Mouse (Mus musculus) ovary, adult 18-20 months (tissue): ENCODE measurements around the gene Tle6.
"Not testable (repeated sequence)": the region's sequence is repeated elsewhere in the genome, so short reads cannot be mapped to it uniquely, and the experiment has no call there.

Source experiments
- DNase-seq: peaks from one replicate; pipeline ENCODE4 v3.0.0; 2022; ENCODE audit warnings: low spot score, mixed read lengths

Tle6 gene

GRCm38 (mm10) chr10:81600738-81601203 is at the start of gene Tle6:
Gene Tle6 (minus strand): TSS chr10:81601073.
- DNase-seq, result peak; percentile 95

DNA sequence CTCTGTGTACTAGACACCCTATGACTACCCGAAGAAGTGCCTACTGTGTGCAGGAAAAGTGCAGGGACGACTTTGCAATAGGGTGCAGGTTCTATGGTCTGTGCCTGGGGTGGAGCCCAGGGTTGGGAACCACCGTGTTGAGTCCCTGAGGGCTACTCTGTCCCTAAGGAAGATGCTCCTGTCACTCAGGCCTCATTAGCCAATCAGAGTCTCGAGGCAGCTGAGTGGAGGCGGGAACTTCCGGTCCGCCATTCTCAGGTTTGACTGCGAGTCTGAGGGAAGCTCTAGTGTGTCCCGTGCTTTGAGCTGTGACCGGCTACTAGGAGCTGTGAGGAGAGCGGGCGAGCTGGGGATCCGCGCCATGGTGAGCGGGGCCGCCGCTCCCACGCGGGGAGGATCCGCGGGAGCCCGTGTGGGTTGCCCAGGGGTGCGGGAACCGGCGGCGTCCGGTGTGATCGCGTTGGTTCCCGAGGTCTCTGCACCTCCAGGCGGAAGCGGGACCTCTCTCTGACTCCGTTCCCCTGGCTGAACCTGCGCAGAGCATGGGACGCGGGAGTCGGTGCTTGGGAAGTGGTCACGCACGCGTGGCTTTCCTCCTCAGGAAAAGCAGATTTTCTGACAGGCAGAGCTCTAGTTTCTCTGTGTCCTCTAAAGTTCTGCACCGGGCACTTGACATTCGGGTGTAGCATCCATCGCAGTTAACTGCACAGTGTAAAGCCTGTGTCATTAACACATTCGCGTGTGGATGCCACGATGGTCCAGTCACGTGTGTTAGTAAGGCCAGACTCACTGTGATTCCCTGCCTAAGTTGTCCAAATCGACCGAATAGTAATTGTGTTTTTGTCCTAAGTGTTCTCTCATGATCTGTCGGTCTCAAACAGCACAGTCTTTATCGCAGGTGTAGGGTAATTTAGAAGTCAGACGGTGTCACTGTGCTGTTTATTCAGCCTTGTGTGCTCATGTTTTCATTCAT is 48.2 kb upstream of the Tle6 start, which contains the start of gene Gm10778:
Gm10778 (plus strand) TSS at position 257 of the 973 bp plus-strand sequence.
- peak; percentile 69 for DNase-seq

DNA sequence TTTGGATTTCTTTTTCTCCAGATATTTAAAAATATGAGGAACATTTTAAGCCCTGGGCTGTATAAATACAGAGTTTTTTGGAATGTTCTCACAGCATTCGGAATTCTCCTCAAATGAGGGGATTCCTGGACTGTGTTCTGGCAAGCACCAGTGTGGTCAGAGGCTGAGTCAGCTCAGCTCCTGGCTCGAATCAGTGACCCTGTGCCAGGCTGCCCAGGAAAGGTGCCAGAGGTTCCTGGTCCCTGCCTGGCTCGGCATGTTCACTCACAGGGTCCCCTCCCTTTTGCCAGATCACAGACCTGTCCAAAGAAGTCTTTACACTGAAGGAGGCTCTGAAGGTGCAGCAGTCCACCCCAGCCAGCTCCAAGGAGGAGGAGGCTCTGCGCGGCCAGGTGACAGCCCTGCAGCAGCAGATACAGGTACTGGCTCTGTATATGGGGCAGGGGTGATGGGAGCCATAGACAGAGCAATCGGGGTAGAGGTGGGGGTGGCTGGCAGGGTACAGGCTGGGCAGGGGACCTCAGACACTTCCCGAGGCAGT is 45.2 kb upstream of the Tle6 start:
- no peak for DNase-seq

- DNase-seq, result no peak
These were observed 44.5 kb upstream of the Tle6 start for GRCm38 (mm10) chr10:81645391-81645790.

DNA sequence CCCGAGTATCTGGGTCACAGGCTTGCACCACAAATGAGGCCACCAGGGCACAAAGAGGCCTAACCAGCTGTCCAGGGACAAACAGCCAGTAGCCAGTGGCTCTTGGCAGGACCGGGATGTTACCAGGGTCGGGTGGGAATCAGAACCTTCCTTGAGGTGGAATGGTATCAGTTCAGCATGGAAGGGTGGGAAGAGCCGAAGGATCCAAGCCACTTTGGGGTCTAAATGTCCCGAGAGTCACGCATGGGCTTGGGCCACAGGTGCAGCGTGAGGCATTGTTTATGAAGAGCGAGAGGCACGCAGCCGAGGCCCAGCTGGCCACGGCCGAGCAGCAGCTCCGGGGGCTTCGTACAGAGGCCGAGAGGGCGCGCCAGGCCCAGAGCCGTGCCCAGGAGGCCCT is 43.8 kb upstream of the Tle6 start:
- no peak for DNase-seq

- DNase-seq, result no peak
These were observed 43.3 kb upstream of the Tle6 start for GRCm38 (mm10) chr10:81644162-81644561.

DNA sequence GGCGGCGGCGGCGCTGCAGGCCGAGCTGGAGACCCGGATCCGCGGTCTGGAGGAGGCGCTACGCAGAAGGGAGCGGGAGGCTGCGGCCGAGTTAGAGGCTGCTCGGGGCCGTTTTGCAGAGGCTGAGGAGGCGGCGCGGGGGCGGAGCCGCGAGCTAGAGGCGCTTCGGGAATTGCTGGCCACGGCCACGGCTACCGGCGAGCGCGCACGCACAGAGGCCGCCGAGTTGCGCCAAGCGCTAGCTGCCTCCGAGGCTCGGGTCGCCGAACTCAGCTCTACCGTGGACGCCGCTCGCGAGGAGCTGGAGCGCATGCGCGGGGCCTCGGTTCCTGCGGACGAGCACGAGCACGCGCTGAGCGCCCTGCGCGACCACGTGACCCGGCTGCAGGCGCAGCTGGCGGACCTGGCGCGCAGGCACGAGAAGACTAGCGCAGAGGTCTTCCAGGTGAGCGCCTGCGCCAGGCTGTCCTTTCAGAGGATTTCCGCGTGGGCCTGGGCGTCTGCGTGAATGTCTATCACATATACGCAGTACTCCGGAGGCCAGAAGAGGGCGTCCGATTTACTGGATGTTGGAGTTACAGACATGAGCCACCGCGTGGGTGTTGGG is 42.7 kb upstream of the Tle6 start:
- DNase-seq, result peak; percentile 96

- DNase-seq, result no peak
These were observed 42.0 kb upstream of the Tle6 start for GRCm38 (mm10) chr10:81642648-81643448.

DNA sequence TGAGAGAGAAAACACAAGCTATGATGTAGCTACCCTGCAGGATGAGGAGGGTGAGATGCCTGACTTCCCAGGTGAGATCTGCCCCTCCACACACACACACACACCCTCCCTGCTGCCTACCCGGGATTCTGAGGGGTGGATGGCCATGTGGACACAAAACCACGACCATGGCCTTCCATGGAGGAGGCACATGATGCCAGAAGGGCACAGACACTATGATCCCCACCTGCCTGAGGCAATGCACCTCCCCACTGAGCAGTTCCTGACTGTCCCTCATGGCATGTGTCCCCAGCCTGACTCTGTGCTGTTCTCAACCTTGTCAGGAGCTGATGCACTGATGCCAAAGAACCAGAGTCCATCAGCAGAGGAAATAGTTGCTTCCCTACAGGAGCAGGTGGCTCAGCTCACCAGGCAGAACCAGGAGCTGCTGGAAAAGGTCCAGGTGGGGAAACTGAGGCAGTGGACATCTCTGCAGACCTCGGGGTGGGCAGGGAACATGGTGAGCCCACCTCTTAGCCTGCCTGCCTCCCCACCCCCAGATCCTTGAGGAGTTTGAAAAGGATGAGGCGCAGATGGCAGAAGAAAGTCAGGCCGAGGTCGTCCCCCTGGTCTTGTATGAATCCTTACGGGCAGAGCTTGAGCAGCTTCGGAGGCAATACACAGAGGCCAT is 41.2 kb upstream of the Tle6 start:
- no peak for DNase-seq

- DNase-seq, result no peak
These were observed 40.7 kb upstream of the Tle6 start for GRCm38 (mm10) chr10:81641566-81641965.

GRCm38 (mm10) chr10:81640825-81641224 is 40.0 kb upstream of the Tle6 start:
- DNase-seq, result not testable (repeated sequence)

- no peak for DNase-seq
These were observed 37.2 kb upstream of the Tle6 start for GRCm38 (mm10) chr10:81638101-81638500.

DNA sequence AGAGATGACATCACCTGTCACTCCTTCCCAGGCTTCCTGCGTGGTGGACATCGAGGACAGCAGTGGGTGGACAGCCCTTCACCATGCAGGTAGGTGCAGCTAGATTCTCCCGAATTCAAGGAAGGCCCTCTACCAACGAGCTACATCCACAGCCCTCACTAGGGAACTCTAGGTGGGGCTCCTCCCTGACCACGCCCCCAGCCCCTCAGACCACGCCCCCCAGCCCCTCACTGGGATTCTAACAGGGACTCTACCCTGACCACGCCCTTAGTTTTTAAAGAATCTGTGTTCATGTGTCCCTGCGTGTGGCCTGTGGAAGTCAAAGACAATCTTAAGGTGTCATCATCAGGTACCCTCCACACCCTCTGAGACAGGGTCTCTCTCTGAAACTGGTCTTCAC is 35.5 kb upstream of the Tle6 start:
- DNase-seq, result no peak

- peak; percentile 86 for DNase-seq
These were observed 32.6 kb upstream of the Tle6 start for GRCm38 (mm10) chr10:81633253-81634099.

DNA sequence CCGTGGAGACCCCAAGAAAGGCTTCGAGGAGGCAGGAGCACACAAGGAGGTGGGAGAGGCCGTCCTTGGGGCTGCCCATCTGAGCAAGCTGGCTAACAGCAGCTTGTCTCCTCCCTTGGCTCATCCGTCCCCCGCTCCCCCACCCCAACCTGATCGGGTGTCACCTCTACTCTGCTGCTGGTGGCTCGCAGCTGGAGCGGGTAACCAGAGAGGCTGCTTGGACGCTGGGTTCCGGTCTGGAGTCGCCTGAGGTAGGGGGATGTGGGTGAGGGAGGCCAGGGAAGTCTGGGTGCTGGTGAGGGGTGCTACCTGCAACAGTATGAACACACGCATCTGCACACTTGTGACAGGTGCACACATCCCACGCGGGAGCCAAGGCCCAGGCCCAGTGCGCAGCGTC is 27.5 kb upstream of the Tle6 start, which contains the start of gene Ankrd24:
Ankrd24 (plus strand) TSS at position 151 of the 400 bp plus-strand sequence.
- no peak for DNase-seq

DNA sequence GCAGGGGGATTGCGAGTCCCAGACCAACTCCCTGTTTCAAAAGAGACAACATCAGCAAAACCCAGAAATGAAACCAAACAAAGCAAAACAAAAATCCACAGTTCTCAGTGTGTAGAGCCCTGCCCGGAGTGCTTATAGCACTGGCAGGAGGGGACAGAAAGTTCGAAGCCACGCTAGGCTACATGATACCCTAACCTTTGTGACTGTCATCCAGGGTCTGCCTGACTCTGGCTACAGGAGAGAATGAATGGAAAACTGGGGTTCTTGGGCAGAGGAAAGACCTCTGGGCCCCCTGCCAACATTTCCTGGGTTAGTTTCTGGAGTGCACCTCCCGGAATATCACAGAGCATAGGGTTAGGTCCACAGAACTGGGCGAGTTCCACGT is 27.0 kb upstream of the Tle6 start:
- no peak for DNase-seq

- DNase-seq, result peak; percentile 92
These were observed 26.3 kb upstream of the Tle6 start, which contains the start of gene Sirt6 for GRCm38 (mm10) chr10:81626994-81627835. Gene Sirt6 (minus strand): TSS chr10:81627797.

- DNase-seq, result no peak
These were observed 25.5 kb upstream of the Tle6 start for GRCm38 (mm10) chr10:81626101-81626993.
